Mouse (Mus musculus) thymus, adult 2 months (tissue): ENCODE measurements at regions not wholly inside any gene's neighbourhood (a gene's known extent, or its start where the extent isn't known, plus 50 kb on each side); places are given as distances from the start of the nearest gene placed in this dataset.

Source experiments
- CTCF ChIP-seq: fragments of 200-500 bp; IDR thresholded peaks from 2 replicates; pipeline ENCODE4 v1.5.1; 2012; ENCODE audit warnings: mild to moderate bottlenecking, control low read depth, low read length, moderate library complexity, borderline replicate concordance; ENCODE audit not compliant: control insufficient read depth, poor library complexity, insufficient read depth; ENCODE audit errors: extremely low read depth
- POLR2A ChIP-seq: fragments of 200-500 bp; IDR thresholded peaks from 2 replicates; pipeline ENCODE4 v1.6.1; 2012; ENCODE audit warnings: mild to moderate bottlenecking, low read length, control low read depth, moderate library complexity; ENCODE audit not compliant: control insufficient read depth, poor library complexity, insufficient read depth; ENCODE audit errors: extremely low read depth

DNA sequence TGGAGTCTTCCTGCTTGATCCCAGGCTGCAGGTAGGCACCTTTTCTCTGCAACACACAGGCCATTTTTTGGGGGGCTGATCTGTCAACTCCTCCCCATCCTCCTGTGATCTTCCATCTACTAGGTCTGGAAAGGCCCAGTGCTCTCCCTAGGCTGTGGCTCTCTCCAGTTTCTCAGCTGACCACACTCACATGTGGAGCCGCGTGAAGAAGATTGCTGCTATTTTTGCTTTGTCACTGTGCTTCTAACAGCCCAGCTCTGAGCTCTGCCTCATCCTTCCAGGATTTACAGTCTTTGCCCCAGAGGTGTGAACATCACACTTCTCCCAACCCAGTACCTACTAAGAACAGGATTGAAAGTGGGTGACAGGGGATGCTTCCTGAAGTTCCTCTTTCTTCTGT lies 110.2 kb downstream of the Tmem121 start:
- TF ChIP-seq CTCF (no peak), POLR2A (no peak)
